Mouse (Mus musculus) hindbrain, embryonic 10.5 days (tissue): ENCODE measurements around the gene Ndufa10. TPM values are rescaled to one million over a fixed set of nuclear protein-coding genes. Genes with fewer than 3 reads are reported as not detected.
A peak's percentile ranks its signal among the peaks of the same experiment; 100 is the strongest.
"Not testable (repeated sequence)": the region's sequence is repeated elsewhere in the genome, so short reads cannot be mapped to it uniquely, and the experiment has no call there.

Source experiments
- DNase-seq: peaks from one replicate; pipeline ENCODE4 v3.0.0-alpha.2; 2017; ENCODE audit warnings: low spot score
- H3K27ac ChIP-seq: fragments of 300-500 bp; sonication (generic); 2 replicates; pipeline ENCODE4 v1.5.1; 2016; ENCODE audit warnings: mild to moderate bottlenecking, moderate library complexity
- H3K27me3 ChIP-seq: fragments of 300-500 bp; sonication (generic); 2 replicates; pipeline ENCODE4 v1.6.1; 2016; ENCODE audit warnings: mild to moderate bottlenecking; ENCODE audit not compliant: poor library complexity, insufficient read depth, severe bottlenecking
- H3K36me3 ChIP-seq: fragments of 300-500 bp; sonication (generic); 2 replicates; pipeline ENCODE4 v1.6.1; 2016; ENCODE audit warnings: mild to moderate bottlenecking, moderate library complexity
- H3K4me1 ChIP-seq: fragments of 300-500 bp; sonication (generic); replicated peaks from 2 replicates; pipeline ENCODE4 v1.6.1; 2016; ENCODE audit warnings: mild to moderate bottlenecking
- H3K4me3 ChIP-seq: fragments of 300-500 bp; sonication (generic); 2 replicates; pipeline ENCODE4 v1.5.1; 2016; ENCODE audit warnings: mild to moderate bottlenecking, moderate library complexity
- H3K9me3 ChIP-seq: fragments of 300-500 bp; sonication (generic); 2 replicates; pipeline ENCODE4 v1.6.1; 2016; ENCODE audit warnings: mild to moderate bottlenecking, moderate library complexity
- WGBS: fragments of 180-500 bp; shearing (Covaris S2); methylation state at CpG from one replicate; pipeline ENCODE4 v1.1.7; 2016; 5-methylcytosine and 5-hydroxymethylcytosine counted together
- polyA plus RNA-seq: library from polyadenylated mRNA; unstranded; fragments of >200 nt; fragmentation: Nextera tagmentation; extraction: Ambion mirVana; gene quantifications from 2 replicates; pipeline ENCODE4 v1.2.1, GENCODE M21; 2016

Ndufa10 gene
- 291 and 296 TPM in 2 replicates for polyA plus RNA-seq

GRCm38 (mm10) chr1:92473165-92474041, at the start of gene Ndufa10:
TSS of gene Ndufa10 (minus strand) at chr1:92473860.
- peak; percentile 96 for DNase-seq
- peaks cover 19% of the 10 kb centered on the region for H3K4me1 ChIP-seq
- H3K36me3 ChIP-seq: peaks cover 26% of the 10 kb centered on the region
- H3K27me3 ChIP-seq: no peaks in the 10 kb centered on the region
- H3K4me3 ChIP-seq: peak within 1 kb of the TSS; percentile 98
- peak within 1 kb of the TSS; percentile 92 for H3K27ac ChIP-seq
- H3K9me3 ChIP-seq: no peaks in the 10 kb centered on the region
- WGBS: under 1% methylated on average over 67 of the region's 67 CpGs

DNA sequence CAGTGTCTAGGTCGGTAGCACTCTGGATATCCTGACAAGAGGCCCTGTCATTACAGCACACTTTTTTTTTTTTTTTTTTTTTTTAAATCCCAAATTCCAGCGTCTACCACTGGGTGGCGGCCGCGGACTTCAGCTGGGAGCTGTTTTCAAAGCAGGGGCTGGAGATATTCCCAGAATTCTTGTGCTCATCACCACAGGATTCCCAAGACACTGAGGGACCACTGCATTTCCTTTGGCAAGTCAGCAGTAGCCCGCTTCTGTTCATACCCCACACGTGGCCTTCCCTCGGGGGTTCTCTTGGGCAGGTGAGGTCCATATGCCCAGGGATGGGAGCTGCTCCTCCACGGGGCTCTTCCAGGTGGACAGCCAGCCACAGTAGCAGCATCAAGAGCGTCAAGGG, 47.7 kb upstream of the Ndufa10 start:
- Histone ChIP-seq H3K4me1 (peaks cover 5% of the 10 kb centered on the region; the same call in 1 of the 2 replicates), H3K36me3 (no peaks in the 10 kb centered on the region), H3K9me3 (no peaks in the 10 kb centered on the region), H3K27me3 (no peaks in the 10 kb centered on the region), H3K27ac (no peak overlapping the region), H3K4me3 (no peak overlapping the region)
- peak; percentile 52 for DNase-seq
- 20% methylated on average over 10 of the region's 10 CpGs for WGBS

DNA sequence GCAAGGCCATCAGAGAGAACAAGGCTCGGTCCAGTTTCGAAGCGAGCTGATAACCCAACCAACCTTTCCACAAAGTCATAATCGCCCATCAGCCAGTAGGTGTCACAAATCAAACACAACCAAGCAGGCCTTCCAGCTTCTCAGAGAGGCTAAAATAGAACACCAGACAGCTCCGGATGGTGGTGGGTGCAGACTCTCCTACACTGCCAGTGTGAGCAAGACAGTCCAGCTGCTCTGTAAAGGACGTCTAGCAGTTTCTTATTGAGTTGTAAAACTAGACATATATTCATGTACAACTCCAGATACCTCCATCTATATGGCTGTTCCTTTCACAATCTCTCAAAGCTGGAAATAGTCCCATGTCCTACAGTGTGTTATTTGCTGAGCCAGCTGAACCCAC, 45.4 kb upstream of the Ndufa10 start:
- Histone ChIP-seq H3K27me3 (no peaks in the 10 kb centered on the region), H3K27ac (no peak overlapping the region), H3K36me3 (no peaks in the 10 kb centered on the region), H3K4me1 (peaks cover 5% of the 10 kb centered on the region; the same call in 1 of the 2 replicates), H3K9me3 (no peaks in the 10 kb centered on the region), H3K4me3 (no peak overlapping the region)
- no peak for DNase-seq
- WGBS: 88% methylated on average over 6 of the region's 6 CpGs

DNA sequence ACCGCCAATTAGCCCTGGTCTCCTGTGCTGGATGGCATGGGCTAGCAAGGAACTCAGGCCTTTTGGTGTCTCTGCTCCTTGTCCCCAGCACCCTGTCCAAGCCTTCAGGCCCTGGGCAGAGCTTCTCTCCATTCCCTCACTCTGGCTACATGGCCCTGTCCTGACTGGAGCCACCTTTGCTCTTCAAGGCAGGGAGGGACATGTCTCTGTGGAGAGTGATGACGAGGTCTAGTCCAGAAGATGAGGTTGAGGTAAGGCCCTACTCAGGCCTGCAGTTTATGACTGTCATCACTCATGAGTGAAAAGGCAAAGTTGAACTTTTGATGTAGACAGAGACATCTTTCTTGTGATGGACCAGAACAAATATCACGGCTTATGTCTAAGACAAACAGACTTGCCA, 44.9 kb upstream of the Ndufa10 start, which contains the start of gene Olfr1414:
Gene Olfr1414 (minus strand): TSS at position 101 of the 400 bp plus-strand sequence.
- Histone ChIP-seq H3K36me3 (no peaks in the 10 kb centered on the region), H3K9me3 (no peaks in the 10 kb centered on the region), H3K27ac (no peak within 1 kb of the TSS), H3K4me3 (no peak within 1 kb of the TSS), H3K4me1 (peaks cover 5% of the 10 kb centered on the region; the same call in 1 of the 2 replicates), H3K27me3 (no peaks in the 10 kb centered on the region)
- WGBS: 88% methylated on average over 3 of the region's 3 CpGs
- DNase-seq: no peak

DNA sequence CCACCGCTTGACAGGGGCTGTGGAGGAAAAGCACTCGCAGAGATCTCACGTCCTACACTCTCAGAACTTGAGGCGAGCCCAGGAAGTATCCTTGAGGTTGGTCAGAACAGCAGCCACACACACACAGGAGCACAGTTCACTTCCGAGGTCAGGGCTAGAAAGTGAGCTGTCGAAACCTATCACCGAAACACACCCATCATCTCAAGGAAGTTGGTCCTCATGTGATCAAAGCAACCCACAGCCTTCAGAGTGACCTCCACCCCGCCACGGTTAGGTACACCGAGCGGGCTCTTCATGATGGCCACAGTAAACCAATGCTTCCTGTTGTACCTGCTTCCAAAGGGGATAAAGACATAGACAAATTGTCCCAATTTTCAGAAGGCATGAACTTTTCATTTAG, 41.7 kb upstream of the Ndufa10 start:
- no peaks in the 10 kb centered on the region for H3K9me3 ChIP-seq
- WGBS: 85% methylated on average over 11 of the region's 11 CpGs
- H3K4me1 ChIP-seq: peaks cover 3% of the 10 kb centered on the region; the same call in 1 of the 2 replicates
- no peaks in the 10 kb centered on the region for H3K27me3 ChIP-seq
- no peak for DNase-seq
- H3K4me3 ChIP-seq: no peak overlapping the region
- no peaks in the 10 kb centered on the region for H3K36me3 ChIP-seq
- H3K27ac ChIP-seq: no peak overlapping the region

DNA sequence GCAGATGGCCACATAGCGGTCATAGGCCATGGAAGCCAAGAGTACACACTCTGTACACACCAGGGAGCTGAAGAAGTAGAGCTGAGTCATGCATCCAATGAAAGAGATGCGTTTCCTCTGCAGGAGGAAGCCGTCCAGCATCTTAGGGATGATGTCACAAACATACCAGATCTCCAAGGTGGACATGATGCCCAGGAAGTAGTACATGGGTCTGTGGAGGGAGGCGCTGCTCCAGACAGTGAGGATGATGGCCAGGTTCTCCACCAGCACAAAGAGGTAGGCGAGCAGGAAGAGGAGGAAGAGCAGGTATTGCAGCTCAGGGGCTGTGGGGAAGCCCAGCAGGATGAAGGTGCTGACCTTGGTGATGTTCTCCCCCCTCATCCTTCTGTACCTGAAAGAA, 38.0 kb upstream of the Ndufa10 start:
- not testable (repeated sequence) for H3K27ac ChIP-seq
- WGBS: 90% methylated on average over 5 of the region's 5 CpGs

DNA sequence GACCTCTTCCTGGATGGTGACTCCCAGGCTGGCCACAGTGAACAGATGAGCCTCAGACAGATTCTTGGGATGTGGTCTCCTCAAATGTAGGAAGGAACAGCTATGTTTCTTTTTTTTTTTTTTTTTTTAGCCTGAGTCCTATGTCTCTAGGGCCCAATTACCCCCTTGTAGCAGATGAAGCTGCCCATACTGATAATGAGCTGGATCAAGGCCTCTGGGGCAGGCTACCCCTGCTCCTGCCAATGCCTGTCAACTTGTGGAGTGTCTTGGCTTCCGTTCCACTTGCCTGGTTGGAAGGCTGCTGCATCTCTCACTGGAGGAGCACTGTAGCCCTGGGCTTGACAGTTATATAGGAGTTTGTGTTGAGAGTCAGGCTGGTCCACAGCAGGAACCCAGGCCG, 22.3 kb upstream of the Ndufa10 start, which contains the start of gene Olfr1415:
Gene Olfr1415 (minus strand): TSS at position 101 of the 400 bp plus-strand sequence.
- H3K4me3 ChIP-seq: no peak within 1 kb of the TSS
- WGBS: 91% methylated on average over 2 of the region's 2 CpGs

More for the DNA sequence above, 38.0 kb upstream of the Ndufa10 start:
- not testable (repeated sequence) for H3K36me3 ChIP-seq, DNase-seq, H3K4me3 ChIP-seq, H3K27me3 ChIP-seq, H3K9me3 ChIP-seq, H3K4me1 ChIP-seq

GRCm38 (mm10) chr1:92485013-92485412, 11.4 kb upstream of the Ndufa10 start, which contains the start of gene Olfr1416:
TSS of gene Olfr1416 (minus strand) at chr1:92485113.
- Histone ChIP-seq H3K36me3 (no peaks in the 10 kb centered on the region), H3K9me3 (peaks cover 13% of the 10 kb centered on the region), H3K27me3 (no peaks in the 10 kb centered on the region), H3K27ac (no peak within 1 kb of the TSS), H3K4me1 (no peaks in the 10 kb centered on the region), H3K4me3 (no peak within 1 kb of the TSS)
- DNase-seq: no peak

More for the DNA sequence above, 22.3 kb upstream of the Ndufa10 start, which contains the start of gene Olfr1415:
- DNase-seq: no peak
- H3K27ac ChIP-seq: no peak within 1 kb of the TSS
- no peaks in the 10 kb centered on the region for H3K4me1 ChIP-seq
- peaks cover 7% of the 10 kb centered on the region for H3K9me3 ChIP-seq
- H3K36me3 ChIP-seq: no peaks in the 10 kb centered on the region
- no peaks in the 10 kb centered on the region for H3K27me3 ChIP-seq

- no peak for DNase-seq
- Histone ChIP-seq H3K9me3 (no peaks in the 10 kb centered on the region), H3K4me3 (peak overlapping the region; percentile 98), H3K27me3 (no peaks in the 10 kb centered on the region), H3K27ac (peak overlapping the region; percentile 85), H3K4me1 (peaks cover 19% of the 10 kb centered on the region), H3K36me3 (peaks cover 19% of the 10 kb centered on the region)
- 8% methylated on average over 10 of the region's 10 CpGs for WGBS
Measured at GRCm38 (mm10) chr1:92474066-92474578, 462 bp upstream of the Ndufa10 start.

DNA sequence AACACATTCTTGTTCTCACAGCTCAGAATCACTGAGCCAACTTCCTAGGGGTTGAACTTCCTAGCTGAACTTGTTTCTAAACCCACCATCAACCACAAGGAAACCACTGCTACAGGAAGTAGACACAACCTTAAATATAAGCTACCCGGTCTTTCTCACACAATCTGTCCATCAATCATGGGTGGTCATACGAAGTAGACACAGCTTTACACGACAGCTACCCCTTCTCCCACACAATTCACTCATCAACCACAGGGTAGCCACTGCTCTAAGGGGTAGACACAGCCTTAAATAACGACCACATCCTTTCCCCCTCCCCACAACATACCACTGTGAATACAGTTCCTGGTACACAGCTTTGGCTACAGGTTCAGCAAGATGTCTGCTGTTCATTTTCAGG, 4.8 kb downstream of the Ndufa10 start:
- no peak overlapping the region for H3K4me3 ChIP-seq
- no peaks in the 10 kb centered on the region for H3K9me3 ChIP-seq
- no peaks in the 10 kb centered on the region for H3K27me3 ChIP-seq
- peaks cover 14% of the 10 kb centered on the region for H3K4me1 ChIP-seq
- WGBS: 91% methylated on average over 4 of the region's 4 CpGs
- no peak overlapping the region for H3K27ac ChIP-seq
- peaks cover 71% of the 10 kb centered on the region for H3K36me3 ChIP-seq
- no peak for DNase-seq

- WGBS: 89% methylated on average over 6 of the region's 6 CpGs
- Histone ChIP-seq H3K4me3 (no peak overlapping the region), H3K9me3 (no peaks in the 10 kb centered on the region), H3K4me1 (no peaks in the 10 kb centered on the region), H3K27me3 (no peaks in the 10 kb centered on the region), H3K36me3 (peaks cover 99% of the 10 kb centered on the region), H3K27ac (no peak overlapping the region)
- no peak for DNase-seq
Measured at GRCm38 (mm10) chr1:92458416-92458815, 15.2 kb downstream of the Ndufa10 start.

DNA sequence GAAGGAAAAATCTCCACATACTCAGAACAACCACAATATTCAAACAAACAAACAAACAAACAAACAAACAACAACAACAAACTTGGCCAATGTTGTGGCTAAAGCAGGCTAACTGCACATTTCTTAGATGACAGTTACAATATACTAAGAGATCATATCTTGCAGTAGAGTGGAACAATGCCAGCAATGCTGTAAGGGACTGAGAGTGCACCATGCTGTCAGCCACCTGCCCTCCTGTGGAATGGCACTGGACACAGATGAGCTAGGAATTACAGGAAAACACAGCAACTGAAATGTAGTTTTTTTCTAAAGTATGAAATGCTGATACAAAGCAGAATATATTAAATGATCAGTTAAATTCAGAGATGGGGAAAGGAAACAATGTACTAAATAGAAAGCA, 15.9 kb downstream of the Ndufa10 start:
- H3K9me3 ChIP-seq: no peaks in the 10 kb centered on the region
- no peak overlapping the region for H3K4me3 ChIP-seq
- H3K27me3 ChIP-seq: no peaks in the 10 kb centered on the region
- H3K27ac ChIP-seq: no peak overlapping the region
- H3K36me3 ChIP-seq: peaks cover 99% of the 10 kb centered on the region
- no peak for DNase-seq
- H3K4me1 ChIP-seq: no peaks in the 10 kb centered on the region
